Mouse (Mus musculus): ENCODE measurements around the gene Pim2.

Gene Pim2

GRCm38 (mm10) chrX:7878007-7878419, at the start of gene Pim2:
Gene Pim2 (plus strand): TSS chrX:7878262.
- TF ChIP-seq GATA4 (IDR thresholded peaks at IDR 0.05; ENCODE audit: insufficient replicate concordance, low read length) = no peak

- no peak for TF ChIP-seq GATA4 (IDR thresholded peaks at IDR 0.05; ENCODE audit: insufficient replicate concordance, low read length)
These were observed 40.9 kb upstream of the Pim2 start for GRCm38 (mm10) chrX:7837146-7837545.

- TF ChIP-seq GATA4 (IDR thresholded peaks at IDR 0.05; ENCODE audit: insufficient replicate concordance, low read length) = no peak
These were observed 37.3 kb upstream of the Pim2 start for GRCm38 (mm10) chrX:7840842-7841162.

GRCm38 (mm10) chrX:7841163-7842162, 36.6 kb upstream of the Pim2 start, which contains the start of gene Otud5:
Gene Otud5 (plus strand): TSS chrX:7841364.
- TF ChIP-seq GATA4 (IDR thresholded peaks at IDR 0.05; ENCODE audit: insufficient replicate concordance, low read length) = peak; percentile 39; the same call in 1 of the 2 replicates

- TF ChIP-seq GATA4 (IDR thresholded peaks at IDR 0.05; ENCODE audit: insufficient replicate concordance, low read length) = no peak
These were observed 35.7 kb upstream of the Pim2 start for GRCm38 (mm10) chrX:7842318-7842717.

GRCm38 (mm10) chrX:7847845-7848244, 30.2 kb upstream of the Pim2 start:
- TF ChIP-seq GATA4 (IDR thresholded peaks at IDR 0.05; ENCODE audit: insufficient replicate concordance, low read length) = no peak

- TF ChIP-seq GATA4 (IDR thresholded peaks at IDR 0.05; ENCODE audit: insufficient replicate concordance, low read length) = no peak
These were observed 23.5 kb upstream of the Pim2 start for GRCm38 (mm10) chrX:7854578-7854977.

- TF ChIP-seq GATA4 (IDR thresholded peaks at IDR 0.05; ENCODE audit: insufficient replicate concordance, low read length) = no peak
These were observed 18.8 kb upstream of the Pim2 start for GRCm38 (mm10) chrX:7859191-7859753.

- TF ChIP-seq GATA4 (IDR thresholded peaks at IDR 0.05; ENCODE audit: insufficient replicate concordance, low read length) = no peak
These were observed 14.9 kb upstream of the Pim2 start for GRCm38 (mm10) chrX:7863181-7863580.

GRCm38 (mm10) chrX:7864551-7864950, 13.5 kb upstream of the Pim2 start:
- no peak for TF ChIP-seq GATA4 (IDR thresholded peaks at IDR 0.05; ENCODE audit: insufficient replicate concordance, low read length)

GRCm38 (mm10) chrX:7865343-7865742, 12.7 kb upstream of the Pim2 start:
- no peak for TF ChIP-seq GATA4 (IDR thresholded peaks at IDR 0.05; ENCODE audit: insufficient replicate concordance, low read length)

GRCm38 (mm10) chrX:7865786-7866185, 12.3 kb upstream of the Pim2 start:
- no peak for TF ChIP-seq GATA4 (IDR thresholded peaks at IDR 0.05; ENCODE audit: insufficient replicate concordance, low read length)

GRCm38 (mm10) chrX:7867141-7867540, 10.9 kb upstream of the Pim2 start:
- no peak for TF ChIP-seq GATA4 (IDR thresholded peaks at IDR 0.05; ENCODE audit: insufficient replicate concordance, low read length)

- TF ChIP-seq GATA4 (IDR thresholded peaks at IDR 0.05; ENCODE audit: insufficient replicate concordance, low read length) = no peak
These were observed 9.6 kb upstream of the Pim2 start for GRCm38 (mm10) chrX:7868506-7868905.

GRCm38 (mm10) chrX:7869826-7870225, 8.2 kb upstream of the Pim2 start:
- TF ChIP-seq GATA4 (IDR thresholded peaks at IDR 0.05; ENCODE audit: insufficient replicate concordance, low read length) = no peak

GRCm38 (mm10) chrX:7878495-7878894, 433 bp downstream of the Pim2 start:
- no peak for TF ChIP-seq GATA4 (IDR thresholded peaks at IDR 0.05; ENCODE audit: insufficient replicate concordance, low read length)
